Mouse (Mus musculus): ENCODE measurements around the gene Mfsd4b5. TPM values are rescaled to one million over a fixed set of nuclear protein-coding genes. Genes with fewer than 3 reads are reported as not detected.
"Not testable (repeated sequence)": the region's sequence is repeated elsewhere in the genome, so short reads cannot be mapped to it uniquely, and the experiment has no call there.

The Mfsd4b5 gene
- polyA plus RNA-seq, 1 experiment from 2014 or later, result 0.05 TPM

DNA sequence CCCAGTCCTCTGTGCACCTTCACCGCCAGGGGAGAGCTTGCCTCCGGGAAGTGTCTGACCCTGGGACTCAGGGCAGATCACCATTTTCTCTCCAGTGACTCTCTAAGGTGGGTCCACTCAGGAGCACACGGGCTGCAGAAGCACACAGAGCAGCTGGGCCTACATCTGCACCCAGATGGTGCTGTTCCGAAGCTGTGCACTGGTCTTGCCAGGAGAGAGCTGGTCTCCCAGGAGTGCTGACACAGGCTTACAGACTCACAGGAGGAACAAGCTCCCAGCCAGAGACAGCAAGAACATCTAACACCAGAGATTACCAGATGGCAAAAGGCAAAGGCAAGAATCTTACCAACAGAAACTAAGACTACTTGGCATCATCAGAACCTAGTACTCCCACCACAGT is 22.4 kb upstream of the Mfsd4b5 start:
- H3K9me3 ChIP-seq (replicated peaks); H3K36me3 ChIP-seq; H3K4me3 ChIP-seq; H3K27ac ChIP-seq; DNase-seq (ENCODE audit: low spot score); H3K27me3 ChIP-seq (ENCODE audit: low read depth, poor library complexity, severe bottlenecking): not testable (repeated sequence)
- WGBS, result 87% methylated on average over 4 of the region's 4 CpGs
- H3K4me1 ChIP-seq, result peaks cover 15% of the 10 kb centered on the region

- no peaks in the 10 kb centered on the region for H3K27me3 ChIP-seq (ENCODE audit: low read depth, poor library complexity, severe bottlenecking)
- WGBS, result 87% methylated on average over 4 of the region's 4 CpGs
- no peaks in the 10 kb centered on the region for H3K9me3 ChIP-seq (replicated peaks)
- H3K4me1 ChIP-seq, result peaks cover 15% of the 10 kb centered on the region
- H3K36me3 ChIP-seq, result no peaks in the 10 kb centered on the region
- DNase-seq (ENCODE audit: low spot score), result no peak
- H3K27ac ChIP-seq, result no peak overlapping the region
- H3K4me3 ChIP-seq, result no peak overlapping the region
Observed at GRCm38 (mm10) chr10:40007953-40008352, 21.5 kb upstream of the Mfsd4b5 start.

DNA sequence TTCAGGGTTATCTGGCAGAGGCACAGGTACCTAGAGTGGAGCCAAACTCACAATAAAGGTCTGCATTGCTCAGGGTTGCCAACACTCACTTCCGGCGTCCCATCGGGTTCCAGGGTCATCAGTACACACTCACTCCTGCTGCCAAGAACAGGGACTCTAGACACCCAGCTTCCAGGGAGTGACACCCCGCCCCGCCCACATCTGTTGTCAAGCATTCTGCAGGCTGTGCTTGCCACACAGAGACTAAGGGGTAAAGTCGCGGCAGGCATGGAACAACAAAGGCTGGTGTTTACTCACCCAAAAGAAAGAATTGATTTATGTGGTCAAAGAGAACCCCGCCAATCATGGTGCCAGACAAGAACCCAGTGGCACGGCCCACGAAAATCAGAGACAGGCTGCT is 20.5 kb upstream of the Mfsd4b5 start:
- H3K9me3 ChIP-seq (replicated peaks), result no peaks in the 10 kb centered on the region
- 84% methylated on average over 10 of the region's 10 CpGs for WGBS
- H3K4me1 ChIP-seq, result peaks cover 15% of the 10 kb centered on the region
- no peak overlapping the region for H3K27ac ChIP-seq
- no peak overlapping the region for H3K4me3 ChIP-seq
- no peaks in the 10 kb centered on the region for H3K36me3 ChIP-seq
- H3K27me3 ChIP-seq (ENCODE audit: low read depth, poor library complexity, severe bottlenecking), result no peaks in the 10 kb centered on the region
- no peak for DNase-seq (ENCODE audit: low spot score)

DNA sequence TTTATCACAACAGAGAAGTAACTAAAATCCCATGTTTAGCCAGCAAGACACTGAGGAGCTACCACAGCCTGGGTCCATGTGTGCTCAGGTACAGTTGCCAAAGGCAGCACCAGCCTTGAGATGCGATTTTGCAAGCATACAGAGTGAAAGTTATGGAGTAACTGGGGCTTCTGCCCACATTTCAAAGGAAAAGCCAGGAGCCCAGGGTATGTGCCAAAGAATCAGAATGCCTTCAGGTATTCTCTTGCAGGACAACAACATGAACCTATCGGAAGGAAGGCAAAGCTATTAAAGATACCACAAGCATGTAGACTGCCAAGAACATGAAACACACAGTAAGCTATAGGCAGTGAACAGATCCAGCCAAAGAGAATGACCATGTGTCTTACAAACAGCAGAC is 14.3 kb upstream of the Mfsd4b5 start:
- H3K4me3 ChIP-seq, result no peak overlapping the region
- no peak overlapping the region for H3K27ac ChIP-seq
- no peaks in the 10 kb centered on the region for H3K27me3 ChIP-seq (ENCODE audit: low read depth, poor library complexity, severe bottlenecking)
- H3K9me3 ChIP-seq (replicated peaks), result no peaks in the 10 kb centered on the region
- H3K4me1 ChIP-seq, result peaks cover 13% of the 10 kb centered on the region
- no peaks in the 10 kb centered on the region for H3K36me3 ChIP-seq
- DNase-seq (ENCODE audit: low spot score), result no peak
- 91% methylated on average over 2 of the region's 2 CpGs for WGBS

DNA sequence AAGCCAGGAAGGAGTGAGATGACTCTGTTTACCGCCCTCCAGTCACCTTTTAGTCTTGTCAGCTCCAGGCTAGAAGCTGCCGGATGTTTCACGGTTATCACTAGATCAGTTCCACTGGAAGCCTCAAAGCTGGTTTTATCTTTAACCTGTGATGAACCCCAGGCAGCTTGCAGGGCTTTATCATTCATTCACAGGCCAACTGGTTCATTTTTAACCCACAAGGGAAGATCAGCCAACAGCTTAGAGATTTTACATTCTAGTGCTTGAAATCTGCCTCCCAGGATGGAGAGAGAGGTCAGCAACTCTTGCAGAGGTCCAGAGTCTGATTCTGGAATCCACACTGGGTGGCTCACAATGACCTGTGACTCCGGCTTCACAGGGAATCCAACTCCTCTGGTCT is 4.7 kb upstream of the Mfsd4b5 start:
- 75% methylated on average over 4 of the region's 4 CpGs for WGBS
- Histone ChIP-seq H3K27ac (no peak overlapping the region), H3K4me3 (no peak overlapping the region)

GRCm38 (mm10) chr10:39982604-39983003 is 3.8 kb downstream of the Mfsd4b5 start:
- Histone ChIP-seq H3K27ac (no peak overlapping the region), H3K4me3 (no peak overlapping the region), H3K27me3 (ENCODE audit: low read depth, poor library complexity, severe bottlenecking) (no peaks in the 10 kb centered on the region), H3K36me3 (no peaks in the 10 kb centered on the region), H3K9me3 (replicated peaks) (peaks cover 4% of the 10 kb centered on the region; the same call in 1 of the 2 replicates), H3K4me1 (no peaks in the 10 kb centered on the region)
- DNase-seq (ENCODE audit: low spot score), result no peak
- 70% methylated on average over 5 of the region's 5 CpGs for WGBS

More for the DNA sequence above, 4.7 kb upstream of the Mfsd4b5 start:
- H3K4me1 ChIP-seq, result no peaks in the 10 kb centered on the region
- no peaks in the 10 kb centered on the region for H3K36me3 ChIP-seq
- no peaks in the 10 kb centered on the region for H3K9me3 ChIP-seq (replicated peaks)
- no peaks in the 10 kb centered on the region for H3K27me3 ChIP-seq (ENCODE audit: low read depth, poor library complexity, severe bottlenecking)
- DNase-seq (ENCODE audit: low spot score), result no peak

DNA sequence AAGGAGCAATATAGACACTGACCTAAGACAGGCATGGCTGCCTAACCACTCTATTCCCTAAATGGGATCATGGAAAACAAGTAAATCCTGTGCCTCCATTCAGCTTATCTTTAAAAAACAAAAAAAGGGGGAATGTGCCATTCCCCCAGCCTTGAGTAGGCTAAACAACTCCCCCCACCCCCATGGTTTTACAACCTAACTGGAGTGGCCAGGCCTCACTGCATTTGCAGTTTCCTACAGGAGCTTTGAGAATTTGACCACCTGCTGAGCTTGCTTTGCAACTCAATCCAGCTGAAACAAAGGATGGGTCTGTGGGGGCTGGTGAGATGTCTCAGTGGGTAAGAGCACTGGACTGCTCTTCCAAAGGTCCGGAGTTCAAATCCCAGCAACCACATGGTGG is 8.2 kb downstream of the Mfsd4b5 start:
- Histone ChIP-seq H3K27me3 (ENCODE audit: low read depth, poor library complexity, severe bottlenecking) (no peaks in the 10 kb centered on the region), H3K4me3 (no peak overlapping the region), H3K36me3 (no peaks in the 10 kb centered on the region), H3K4me1 (no peaks in the 10 kb centered on the region), H3K27ac (no peak overlapping the region), H3K9me3 (replicated peaks) (peaks cover 4% of the 10 kb centered on the region; the same call in 1 of the 2 replicates)
- 100% methylated on average over 1 of the region's 1 CpGs for WGBS
- DNase-seq (ENCODE audit: low spot score), result no peak

GRCm38 (mm10) chr10:39977346-39977745 is 9.1 kb downstream of the Mfsd4b5 start:
- 94% methylated on average over 4 of the region's 4 CpGs for WGBS
- H3K36me3 ChIP-seq, result no peaks in the 10 kb centered on the region
- H3K4me3 ChIP-seq, result no peak overlapping the region
- no peak for DNase-seq (ENCODE audit: low spot score)
- no peaks in the 10 kb centered on the region for H3K4me1 ChIP-seq
- H3K27me3 ChIP-seq (ENCODE audit: low read depth, poor library complexity, severe bottlenecking), result no peaks in the 10 kb centered on the region
- H3K9me3 ChIP-seq (replicated peaks), result peaks cover 4% of the 10 kb centered on the region; the same call in 1 of the 2 replicates
- no peak overlapping the region for H3K27ac ChIP-seq

DNA sequence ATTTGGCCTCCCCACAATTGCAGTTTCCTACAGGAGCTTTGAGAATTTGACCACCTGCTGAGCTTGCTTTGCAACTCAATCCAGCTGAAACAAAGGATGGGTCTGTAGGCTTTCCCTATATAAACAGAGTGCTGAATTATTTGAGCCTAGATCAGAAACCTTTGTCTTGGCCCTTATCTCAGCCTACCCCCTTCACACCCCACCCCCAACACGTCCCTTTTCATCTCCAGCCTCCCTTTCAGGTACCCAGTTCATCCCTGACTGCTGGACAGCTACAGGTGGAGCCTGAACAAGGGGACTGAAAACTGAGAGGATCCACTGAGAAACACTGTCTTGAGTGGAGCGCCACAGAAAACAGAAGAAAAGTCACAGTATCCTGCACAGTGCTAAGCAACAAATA is 10.7 kb downstream of the Mfsd4b5 start:
- no peak overlapping the region for H3K4me3 ChIP-seq
- peaks cover 4% of the 10 kb centered on the region; the same call in 1 of the 2 replicates for H3K9me3 ChIP-seq (replicated peaks)
- H3K27me3 ChIP-seq (ENCODE audit: low read depth, poor library complexity, severe bottlenecking), result no peaks in the 10 kb centered on the region
- no peak overlapping the region for H3K27ac ChIP-seq
- DNase-seq (ENCODE audit: low spot score), result no peak
- 48% methylated on average over 2 of the region's 2 CpGs for WGBS
- H3K36me3 ChIP-seq, result no peaks in the 10 kb centered on the region
- H3K4me1 ChIP-seq, result no peaks in the 10 kb centered on the region

- no peak overlapping the region for H3K27ac ChIP-seq
- 75% methylated on average over 11 of the region's 11 CpGs for WGBS
- no peaks in the 10 kb centered on the region for H3K27me3 ChIP-seq (ENCODE audit: low read depth, poor library complexity, severe bottlenecking)
- H3K4me3 ChIP-seq, result no peak overlapping the region
- no peaks in the 10 kb centered on the region for H3K4me1 ChIP-seq
- DNase-seq (ENCODE audit: low spot score), result no peak
- peaks cover 4% of the 10 kb centered on the region; the same call in 1 of the 2 replicates for H3K9me3 ChIP-seq (replicated peaks)
- no peaks in the 10 kb centered on the region for H3K36me3 ChIP-seq
Observed at GRCm38 (mm10) chr10:39974982-39975381, 11.5 kb downstream of the Mfsd4b5 start.

DNA sequence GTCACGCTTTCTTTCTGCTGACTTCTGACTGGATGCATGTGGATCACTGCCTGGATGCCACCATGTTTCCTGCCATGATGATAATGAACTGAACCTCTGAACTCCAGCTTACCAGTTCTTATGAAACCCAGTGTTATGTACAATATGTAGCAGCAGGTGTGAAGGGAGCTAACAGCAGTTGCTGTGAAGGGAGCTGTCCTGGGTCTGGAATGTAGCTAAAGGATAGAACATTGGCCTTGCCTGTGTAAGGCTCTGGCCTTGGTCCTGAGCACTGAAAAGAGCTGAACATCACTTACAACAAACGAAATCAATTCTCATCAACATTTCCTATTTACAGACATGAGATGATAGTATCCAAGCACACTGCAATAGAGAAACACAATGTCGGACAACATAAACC is 18.9 kb downstream of the Mfsd4b5 start:
- no peak for DNase-seq (ENCODE audit: low spot score)

GRCm38 (mm10) chr10:39961906-39962305 is 24.5 kb downstream of the Mfsd4b5 start:
- no peaks in the 10 kb centered on the region for H3K36me3 ChIP-seq
- no peaks in the 10 kb centered on the region for H3K27me3 ChIP-seq (ENCODE audit: low read depth, poor library complexity, severe bottlenecking)
- no peak for DNase-seq (ENCODE audit: low spot score)
- no peak overlapping the region for H3K27ac ChIP-seq
- 55% methylated on average over 1 of the region's 1 CpGs for WGBS
- peaks cover 15% of the 10 kb centered on the region for H3K4me1 ChIP-seq
- no peak overlapping the region for H3K4me3 ChIP-seq
- H3K9me3 ChIP-seq (replicated peaks), result no peaks in the 10 kb centered on the region

More for the DNA sequence above, 18.9 kb downstream of the Mfsd4b5 start:
- WGBS, result 82% methylated on average over 3 of the region's 3 CpGs
- H3K4me3 ChIP-seq, result no peak overlapping the region
- no peaks in the 10 kb centered on the region for H3K36me3 ChIP-seq
- H3K27me3 ChIP-seq (ENCODE audit: low read depth, poor library complexity, severe bottlenecking), result no peaks in the 10 kb centered on the region
- H3K4me1 ChIP-seq, result no peaks in the 10 kb centered on the region
- H3K27ac ChIP-seq, result no peak overlapping the region
- no peaks in the 10 kb centered on the region for H3K9me3 ChIP-seq (replicated peaks)

GRCm38 (mm10) chr10:39960441-39960822 is 26.0 kb downstream of the Mfsd4b5 start:
- no peaks in the 10 kb centered on the region for H3K27me3 ChIP-seq (ENCODE audit: low read depth, poor library complexity, severe bottlenecking)
- peaks cover 15% of the 10 kb centered on the region for H3K4me1 ChIP-seq
- H3K9me3 ChIP-seq (replicated peaks), result no peaks in the 10 kb centered on the region
- H3K36me3 ChIP-seq, result no peaks in the 10 kb centered on the region
- no peak overlapping the region for H3K27ac ChIP-seq
- H3K4me3 ChIP-seq, result peak overlapping the region; percentile 67
- no peak for DNase-seq (ENCODE audit: low spot score)
- WGBS, result 51% methylated on average over 11 of the region's 11 CpGs

- Histone ChIP-seq H3K27ac (peak within 1 kb of the TSS; percentile 75), H3K36me3 (no peaks in the 10 kb centered on the region), H3K4me3 (peak within 1 kb of the TSS; percentile 67), H3K9me3 (replicated peaks) (no peaks in the 10 kb centered on the region), H3K27me3 (ENCODE audit: low read depth, poor library complexity, severe bottlenecking) (no peaks in the 10 kb centered on the region), H3K4me1 (peaks cover 15% of the 10 kb centered on the region)
- under 1% methylated on average over 38 of the region's 38 CpGs for WGBS
- DNase-seq (ENCODE audit: low spot score), result peak; percentile 90
Observed at GRCm38 (mm10) chr10:39959761-39960440, 26.5 kb downstream of the Mfsd4b5 start, which contains the start of gene Mfsd4b3. Gene Mfsd4b3 (minus strand): TSS chr10:39960153.

All from limb, embryonic 10.5 days (tissue).